Mouse (Mus musculus): Measurements from ENCODE around the gene Map4. TPM values are rescaled to one million over a fixed set of nuclear protein-coding genes. Genes with fewer than 3 reads are reported as not detected.
"Not testable (repeated sequence)": the region's sequence is repeated elsewhere in the genome, so short reads cannot be mapped to it uniquely, and the experiment has no call there.

The Map4 gene
- polyA plus RNA-seq, 1 experiment from 2014 or later: 66.5 TPM

DNA sequence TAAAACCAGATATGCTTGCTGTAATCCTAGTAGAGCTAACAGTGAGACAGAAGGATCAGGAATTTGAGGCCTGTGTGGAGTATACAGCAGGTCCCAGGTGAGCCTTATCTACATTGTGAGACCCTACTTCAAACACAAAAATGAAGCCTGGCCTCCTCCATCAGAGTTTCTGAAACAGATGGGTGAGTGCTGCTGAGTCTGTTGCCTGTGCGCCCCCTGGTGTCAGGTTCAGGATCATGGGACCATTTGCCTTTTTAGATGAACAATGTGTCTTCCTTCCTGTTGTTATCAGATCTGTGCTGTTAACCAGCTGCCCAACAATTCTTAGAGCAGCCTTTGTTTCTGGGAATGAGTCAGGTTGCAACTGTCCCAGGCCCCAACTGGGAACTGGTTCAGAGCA, 140.6 kb downstream of the Map4 start:
- H3K4me2 ChIP-seq (replicated peaks): no peak overlapping the region

DNA sequence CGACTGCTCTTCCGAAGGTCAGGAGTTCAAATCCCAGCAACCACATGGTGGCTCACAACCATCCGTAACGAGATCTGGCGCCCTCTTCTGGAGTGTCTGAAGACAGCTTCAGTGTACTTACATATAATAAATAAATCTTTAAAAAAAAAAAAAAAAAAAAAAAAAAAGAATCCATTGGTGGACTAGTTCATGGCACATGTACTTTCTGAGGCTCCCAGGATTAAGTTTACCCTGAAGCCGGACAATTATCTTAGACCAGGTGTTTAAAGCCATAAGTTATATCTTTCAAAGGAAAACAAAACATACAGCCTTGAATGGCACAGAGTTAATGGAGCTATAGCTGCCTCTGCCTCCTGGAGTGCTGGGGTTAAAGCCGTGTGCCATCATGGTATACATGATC, 145.2 kb downstream of the Map4 start:
- H3K9me3 ChIP-seq; H3K27ac ChIP-seq; H3K4me3 ChIP-seq; H3K9ac ChIP-seq; H3K27me3 ChIP-seq; H3K4me1 ChIP-seq; ATAC-seq (ENCODE audit: insufficient number of reproducible peaks, insufficient read depth, low FRiP score, low TSS enrichment); H3K4me2 ChIP-seq (replicated peaks): not testable (repeated sequence)
- 74% methylated on average over 4 of the region's 7 CpGs for WGBS
- H3K36me3 ChIP-seq: peaks cover 51% of the 10 kb centered on the region

More for the DNA sequence above, 140.6 kb downstream of the Map4 start:
- Histone ChIP-seq H3K4me3 (no peak overlapping the region), H3K27me3 (no peaks in the 10 kb centered on the region), H3K27ac (no peak overlapping the region), H3K9ac (no peak overlapping the region), H3K36me3 (peaks cover 60% of the 10 kb centered on the region), H3K4me1 (no peaks in the 10 kb centered on the region), H3K9me3 (no peaks in the 10 kb centered on the region)
- 0% methylated on average over 1 of the region's 1 CpGs for WGBS
- ATAC-seq (ENCODE audit: insufficient number of reproducible peaks, insufficient read depth, low FRiP score, low TSS enrichment): peak; percentile 72; the same call in 1 of the 2 replicates

GRCm38 (mm10) chr9:110081066-110081465, 149.8 kb downstream of the Map4 start:
- 79% methylated on average over 3 of the region's 3 CpGs for WGBS
- H3K27ac ChIP-seq: no peak overlapping the region
- no peak overlapping the region for H3K4me2 ChIP-seq (replicated peaks)
- H3K4me1 ChIP-seq: no peaks in the 10 kb centered on the region
- ATAC-seq (ENCODE audit: insufficient number of reproducible peaks, insufficient read depth, low FRiP score, low TSS enrichment): no peak
- H3K27me3 ChIP-seq: no peaks in the 10 kb centered on the region
- no peaks in the 10 kb centered on the region for H3K9me3 ChIP-seq
- H3K9ac ChIP-seq: no peak overlapping the region
- no peak overlapping the region for H3K4me3 ChIP-seq
- peaks cover 61% of the 10 kb centered on the region for H3K36me3 ChIP-seq

GRCm38 (mm10) chr9:110084201-110084964, 153.1 kb downstream of the Map4 start:
- Histone ChIP-seq H3K4me2 (replicated peaks) (no peak overlapping the region), H3K9ac (no peak overlapping the region), H3K4me1 (no peaks in the 10 kb centered on the region), H3K27me3 (no peaks in the 10 kb centered on the region), H3K36me3 (peaks cover 83% of the 10 kb centered on the region), H3K4me3 (no peak overlapping the region), H3K9me3 (no peaks in the 10 kb centered on the region), H3K27ac (no peak overlapping the region)
- ATAC-seq (ENCODE audit: insufficient number of reproducible peaks, insufficient read depth, low FRiP score, low TSS enrichment): no peak
- 89% methylated on average over 25 of the region's 25 CpGs for WGBS

DNA sequence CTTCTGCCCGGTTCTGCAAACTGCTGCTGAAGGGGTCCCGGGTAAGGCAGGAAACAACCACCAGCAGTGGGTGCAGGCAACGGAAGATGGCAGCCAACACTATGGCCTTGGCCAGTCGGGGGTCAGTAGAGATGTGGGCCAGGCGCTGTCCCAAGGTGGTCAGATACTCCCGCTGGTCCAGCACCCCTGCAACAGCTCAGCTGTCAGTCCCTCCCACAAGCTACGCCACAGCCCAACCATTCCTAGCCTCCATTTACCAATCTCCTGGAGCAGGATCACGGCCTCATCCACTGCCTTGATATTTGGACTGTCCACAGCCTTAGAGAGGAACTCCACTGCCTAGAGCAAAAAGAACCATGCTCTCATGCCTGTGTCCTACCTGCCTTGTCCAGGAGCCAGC, 154.4 kb downstream of the Map4 start:
- H3K4me2 ChIP-seq (replicated peaks): no peak overlapping the region
- no peak overlapping the region for H3K4me3 ChIP-seq
- no peaks in the 10 kb centered on the region for H3K9me3 ChIP-seq
- no peak for ATAC-seq (ENCODE audit: insufficient number of reproducible peaks, insufficient read depth, low FRiP score, low TSS enrichment)
- H3K27ac ChIP-seq: no peak overlapping the region
- 94% methylated on average over 8 of the region's 8 CpGs for WGBS
- H3K36me3 ChIP-seq: peaks cover 84% of the 10 kb centered on the region
- H3K27me3 ChIP-seq: no peaks in the 10 kb centered on the region
- no peaks in the 10 kb centered on the region for H3K4me1 ChIP-seq
- no peak overlapping the region for H3K9ac ChIP-seq

DNA sequence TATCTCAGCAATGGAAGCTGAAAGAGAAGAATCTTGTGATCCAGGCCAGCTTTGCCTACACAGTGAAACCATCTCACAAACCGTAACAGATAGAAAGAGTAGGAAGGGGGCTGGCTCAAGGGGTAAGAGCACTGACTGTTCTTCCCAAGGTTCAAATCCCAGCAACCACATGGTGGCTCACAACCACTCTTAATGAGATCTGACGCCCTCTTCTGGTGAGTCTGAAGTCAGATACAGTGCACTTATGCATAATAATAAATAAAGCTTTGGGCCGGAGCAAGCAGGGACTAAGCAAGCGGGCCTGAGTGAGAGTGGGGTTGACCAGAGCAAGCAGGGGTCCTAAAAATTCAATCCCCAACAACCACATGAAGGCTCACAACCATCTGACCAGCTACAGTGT, 162.0 kb downstream of the Map4 start:
- no peak for ATAC-seq (ENCODE audit: insufficient number of reproducible peaks, insufficient read depth, low FRiP score, low TSS enrichment)
- Histone ChIP-seq H3K4me1 (no peaks in the 10 kb centered on the region), H3K27me3 (no peaks in the 10 kb centered on the region), H3K4me2 (replicated peaks) (no peak overlapping the region), H3K9ac (no peak overlapping the region), H3K27ac (no peak overlapping the region), H3K9me3 (no peaks in the 10 kb centered on the region), H3K4me3 (no peak overlapping the region), H3K36me3 (peaks cover 85% of the 10 kb centered on the region)
- 82% methylated on average over 4 of the region's 4 CpGs for WGBS

DNA sequence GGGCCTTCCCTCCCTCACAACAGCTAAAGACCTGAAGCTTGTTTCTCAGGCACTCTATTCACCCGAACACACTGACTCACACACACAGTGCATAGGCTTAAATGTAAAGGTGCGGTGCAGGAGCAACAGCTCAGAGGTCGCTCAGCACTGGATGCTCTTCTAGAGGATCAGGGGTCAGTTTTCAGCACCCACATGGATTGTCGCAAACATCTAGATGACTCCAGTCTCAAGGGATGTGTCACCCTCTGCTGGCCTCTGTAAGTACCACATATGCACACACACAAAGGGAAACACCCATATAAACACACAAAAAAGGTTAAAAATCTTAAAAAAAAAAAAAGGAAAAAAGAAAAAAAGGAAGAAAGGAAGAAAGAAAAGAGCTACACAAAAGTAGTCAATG, 163.5 kb downstream of the Map4 start:
- no peaks in the 10 kb centered on the region for H3K4me1 ChIP-seq
- H3K9me3 ChIP-seq: no peaks in the 10 kb centered on the region
- no peaks in the 10 kb centered on the region for H3K27me3 ChIP-seq
- no peak overlapping the region for H3K27ac ChIP-seq
- ATAC-seq (ENCODE audit: insufficient number of reproducible peaks, insufficient read depth, low FRiP score, low TSS enrichment): no peak
- H3K4me2 ChIP-seq (replicated peaks): no peak overlapping the region
- H3K9ac ChIP-seq: no peak overlapping the region
- H3K36me3 ChIP-seq: peaks cover 85% of the 10 kb centered on the region
- 94% methylated on average over 4 of the region's 4 CpGs for WGBS
- no peak overlapping the region for H3K4me3 ChIP-seq

DNA sequence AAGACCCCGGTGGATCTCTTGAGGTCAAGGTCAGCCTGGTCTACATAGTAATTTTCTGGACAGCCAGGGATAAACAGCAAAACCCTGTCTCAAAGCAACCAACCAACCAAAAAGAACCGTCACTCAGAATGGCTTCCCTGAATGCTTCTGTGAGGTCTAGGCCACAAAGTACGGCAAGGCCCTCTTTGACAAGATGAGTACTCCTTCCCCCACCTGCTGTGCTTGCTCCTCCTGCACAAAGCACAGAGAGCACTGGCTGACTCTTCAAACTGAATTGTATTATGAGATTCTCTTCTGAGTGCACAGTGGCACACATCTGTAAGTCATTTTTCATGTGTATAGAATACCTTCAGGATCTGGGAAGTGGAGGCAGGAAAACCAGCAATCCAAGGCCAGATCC, 166.5 kb downstream of the Map4 start:
- Histone ChIP-seq H3K4me2 (replicated peaks) (no peak overlapping the region), H3K4me1 (peaks cover 6% of the 10 kb centered on the region; the same call in 1 of the 2 replicates), H3K9ac (no peak overlapping the region), H3K9me3 (no peaks in the 10 kb centered on the region), H3K36me3 (peaks cover 64% of the 10 kb centered on the region), H3K27ac (no peak overlapping the region), H3K27me3 (no peaks in the 10 kb centered on the region), H3K4me3 (no peak overlapping the region)
- ATAC-seq (ENCODE audit: insufficient number of reproducible peaks, insufficient read depth, low FRiP score, low TSS enrichment): no peak
- 83% methylated on average over 3 of the region's 3 CpGs for WGBS

GRCm38 (mm10) chr9:110100627-110101600, 169.7 kb downstream of the Map4 start:
- peak overlapping the region; percentile 85 for H3K9ac ChIP-seq
- WGBS: 3% methylated on average over 41 of the region's 41 CpGs
- H3K9me3 ChIP-seq: no peaks in the 10 kb centered on the region
- peaks cover 71% of the 10 kb centered on the region for H3K36me3 ChIP-seq
- peaks cover 6% of the 10 kb centered on the region; the same call in 1 of the 2 replicates for H3K4me1 ChIP-seq
- peak; percentile 90 for ATAC-seq (ENCODE audit: insufficient number of reproducible peaks, insufficient read depth, low FRiP score, low TSS enrichment)
- H3K27ac ChIP-seq: no peak overlapping the region
- H3K27me3 ChIP-seq: no peaks in the 10 kb centered on the region
- peak overlapping the region; percentile 72 for H3K4me2 ChIP-seq (replicated peaks)
- H3K4me3 ChIP-seq: peak overlapping the region; percentile 84

- no peaks in the 10 kb centered on the region for H3K27me3 ChIP-seq
- H3K4me1 ChIP-seq: peaks cover 14% of the 10 kb centered on the region
- H3K4me3 ChIP-seq: peak overlapping the region; percentile 80
- no peak; the same call in 1 of the 2 replicates for ATAC-seq (ENCODE audit: insufficient number of reproducible peaks, insufficient read depth, low FRiP score, low TSS enrichment)
- peak overlapping the region; percentile 83 for H3K9ac ChIP-seq
- peak overlapping the region; percentile 75 for H3K4me2 ChIP-seq (replicated peaks)
- WGBS: 9% methylated on average over 10 of the region's 10 CpGs
- H3K9me3 ChIP-seq: no peaks in the 10 kb centered on the region
- peak overlapping the region; percentile 97 for H3K27ac ChIP-seq
- H3K36me3 ChIP-seq: peaks cover 19% of the 10 kb centered on the region
Measured at GRCm38 (mm10) chr9:110116353-110116976, 185.2 kb downstream of the Map4 start.

DNA sequence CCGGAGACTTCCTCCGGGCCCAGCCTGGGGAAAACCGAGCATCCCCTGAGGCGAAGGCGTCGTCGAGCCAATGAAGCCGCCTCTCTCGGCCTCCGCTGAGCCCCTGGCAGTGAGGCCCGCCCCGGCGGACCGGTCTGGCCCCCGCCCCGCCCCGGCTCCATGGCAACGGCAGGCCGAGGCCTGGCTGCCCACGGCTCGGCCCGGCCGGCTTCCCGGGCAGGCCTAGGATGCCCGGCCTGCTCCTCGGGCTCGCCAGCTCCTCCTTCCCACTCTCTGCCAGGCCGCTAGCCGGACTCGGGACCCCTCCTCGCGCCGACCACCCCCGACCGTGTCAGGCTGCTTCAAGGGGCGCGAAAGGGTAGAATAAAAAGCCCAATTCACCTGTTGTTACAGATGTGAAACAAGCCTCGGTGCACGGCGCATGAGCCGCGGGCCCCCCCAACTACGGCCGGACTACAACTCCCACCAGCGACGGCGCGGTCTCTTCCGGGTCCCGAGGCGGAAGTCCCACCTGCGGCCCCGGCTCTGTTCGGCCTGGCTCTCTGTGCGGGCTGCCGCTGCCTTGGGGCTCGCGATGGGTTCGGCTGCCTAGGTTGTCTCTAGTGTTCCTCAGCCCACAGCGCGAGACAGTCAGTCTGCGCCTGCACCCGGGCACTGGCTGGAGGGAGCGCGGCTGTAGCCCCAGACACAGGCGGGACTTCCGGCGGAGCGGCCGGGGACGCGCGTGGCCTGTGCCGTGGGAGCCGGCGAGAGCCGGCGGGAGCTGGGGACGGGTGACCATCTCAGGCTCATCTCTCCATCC, 185.9 kb downstream of the Map4 start, which contains the start of gene Smarcc1:
Smarcc1 (plus strand) TSS at position 732 of the 802 bp plus-strand sequence.
- under 1% methylated on average over 79 of the region's 79 CpGs for WGBS

More for the DNA sequence above, 185.9 kb downstream of the Map4 start, which contains the start of gene Smarcc1:
- peak within 1 kb of the TSS; percentile 83 for H3K9ac ChIP-seq
- peak within 1 kb of the TSS; percentile 80 for H3K4me3 ChIP-seq
- H3K27me3 ChIP-seq: no peaks in the 10 kb centered on the region
- peak within 1 kb of the TSS; percentile 97 for H3K27ac ChIP-seq
- ATAC-seq (ENCODE audit: insufficient number of reproducible peaks, insufficient read depth, low FRiP score, low TSS enrichment): peak; percentile 97
- H3K4me2 ChIP-seq (replicated peaks): peak within 1 kb of the TSS; percentile 75
- H3K4me1 ChIP-seq: peaks cover 14% of the 10 kb centered on the region
- peaks cover 13% of the 10 kb centered on the region for H3K36me3 ChIP-seq
- H3K9me3 ChIP-seq: no peaks in the 10 kb centered on the region
